Mouse (Mus musculus) intestine, postnatal 0 days (tissue): ENCODE results near the gene Ndufa10. TPM values are rescaled to one million over a fixed set of nuclear protein-coding genes. Genes with fewer than 3 reads are reported as not detected.

Source experiments
- ATAC-seq: fragments of 200-750 bp; cut with Nextera tagmentation; 2 replicates; pipeline ENCODE4 v1.8.0; 2017; ENCODE audit warnings: mild to moderate bottlenecking, moderate TSS enrichment, moderate library complexity
- H3K27ac ChIP-seq: fragments of 300-500 bp; sonication (generic); 2 replicates; pipeline ENCODE4 v1.5.1; 2014; ENCODE audit warnings: mild to moderate bottlenecking, low read depth, low read length, moderate library complexity
- H3K27me3 ChIP-seq: fragments of 300-500 bp; sonication (generic); replicated peaks from 2 replicates; pipeline ENCODE4 v1.6.1; 2014; ENCODE audit warnings: low read length, mixed read lengths; ENCODE audit not compliant: control insufficient read depth, insufficient read depth
- H3K36me3 ChIP-seq: fragments of 300-500 bp; sonication (generic); 2 replicates; pipeline ENCODE4 v1.6.1; 2014; ENCODE audit warnings: mild to moderate bottlenecking, moderate library complexity; ENCODE audit not compliant: control insufficient read depth, insufficient read depth
- H3K4me1 ChIP-seq: fragments of 300-500 bp; sonication (generic); replicated peaks from 2 replicates; pipeline ENCODE4 v1.6.1; 2014; ENCODE audit warnings: antibody characterized with exemption, low read length, mixed read lengths; ENCODE audit not compliant: control insufficient read depth, insufficient read depth
- H3K4me2 ChIP-seq: fragments of 300-500 bp; sonication (generic); replicated peaks from 2 replicates; pipeline ENCODE4 v1.6.1; 2014; ENCODE audit warnings: low read depth, mild to moderate bottlenecking, moderate library complexity
- H3K4me3 ChIP-seq: fragments of 300-500 bp; sonication (generic); 2 replicates; pipeline ENCODE4 v1.5.1; 2014; ENCODE audit warnings: low read depth, low read length
- H3K9ac ChIP-seq: fragments of 300-500 bp; sonication (generic); 2 replicates; pipeline ENCODE4 v1.6.1; 2014; ENCODE audit warnings: mild to moderate bottlenecking, low read depth, low read length
- H3K9me3 ChIP-seq: fragments of 300-500 bp; sonication (generic); 2 replicates; pipeline ENCODE4 v1.6.1; 2016; ENCODE audit warnings: mixed run types; ENCODE audit not compliant: control insufficient read depth
- CTCF ChIP-seq: sonication (generic); IDR thresholded peaks from 2 replicates; pipeline ENCODE4 v1.5.1; 2016; ENCODE audit warnings: low read depth, mild to moderate bottlenecking, control low read depth, antibody characterized with exemption, moderate library complexity
- WGBS: fragments of 180-500 bp; shearing (Covaris S2); extraction: QIAGEN DNeasy Blood & Tissue Kit; methylation state at CpG from one replicate; pipeline ENCODE4 v1.1.7; 2014; 5-methylcytosine and 5-hydroxymethylcytosine counted together
- microRNA-seq: library from miRNA; unstranded; fragments of <30 nt; microRNA quantifications from one replicate; pipeline ENCODE4, GENCODE M21; 2016
- polyA plus RNA-seq: library from polyadenylated mRNA; unstranded; fragments of >200 nt; fragmentation: Nextera tagmentation; extraction: Ambion mirVana; gene quantifications from 2 replicates; pipeline ENCODE4 v1.2.1, GENCODE M21; 2015

The Ndufa10 gene
- polyA plus RNA-seq, 1 experiment from 2014 or later = 280 TPM

DNA sequence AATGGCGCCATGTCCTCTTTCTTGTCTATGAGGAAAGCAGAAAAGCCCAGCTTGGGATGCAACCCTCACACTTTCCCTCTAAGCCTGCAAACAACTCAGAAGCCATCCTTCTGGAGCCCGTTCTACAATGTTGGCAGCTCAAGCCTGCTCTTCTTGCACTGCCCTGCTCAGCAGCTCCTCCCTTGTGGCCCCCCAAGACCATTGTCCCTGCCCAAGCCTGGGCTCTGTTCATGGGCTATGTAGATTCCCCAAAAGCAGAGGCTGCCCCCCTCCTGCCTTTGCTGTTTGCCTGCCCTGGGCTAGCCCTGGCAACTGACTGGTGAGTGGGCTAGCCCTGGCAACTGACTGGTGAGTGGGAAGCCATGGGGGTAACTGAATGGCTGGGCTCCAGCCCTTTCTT, 73.1 kb downstream of the Ndufa10 start:
- Histone ChIP-seq H3K27ac (no peak overlapping the region), H3K4me3 (no peak overlapping the region), H3K4me1 (no peaks in the 10 kb centered on the region), H3K9ac (no peak overlapping the region), H3K4me2 (no peak overlapping the region), H3K9me3 (no peaks in the 10 kb centered on the region), H3K27me3 (no peaks in the 10 kb centered on the region), H3K36me3 (no peaks in the 10 kb centered on the region)
- no peak for TF ChIP-seq CTCF
- no peak for ATAC-seq
- WGBS = 78% methylated on average over 2 of the region's 2 CpGs

- Histone ChIP-seq H3K36me3 (no peaks in the 10 kb centered on the region), H3K4me3 (no peak overlapping the region), H3K27me3 (no peaks in the 10 kb centered on the region), H3K4me2 (no peak overlapping the region), H3K27ac (no peak overlapping the region), H3K9ac (no peak overlapping the region), H3K9me3 (no peaks in the 10 kb centered on the region), H3K4me1 (no peaks in the 10 kb centered on the region)
- ATAC-seq = no peak
- no peak for TF ChIP-seq CTCF
- 37% methylated on average over 7 of the region's 7 CpGs for WGBS
Observed at GRCm38 (mm10) chr1:92398601-92399000, 75.1 kb downstream of the Ndufa10 start.

GRCm38 (mm10) chr1:92397511-92398051, 76.1 kb downstream of the Ndufa10 start:
- ATAC-seq = no peak
- 40% methylated on average over 12 of the region's 12 CpGs for WGBS

DNA sequence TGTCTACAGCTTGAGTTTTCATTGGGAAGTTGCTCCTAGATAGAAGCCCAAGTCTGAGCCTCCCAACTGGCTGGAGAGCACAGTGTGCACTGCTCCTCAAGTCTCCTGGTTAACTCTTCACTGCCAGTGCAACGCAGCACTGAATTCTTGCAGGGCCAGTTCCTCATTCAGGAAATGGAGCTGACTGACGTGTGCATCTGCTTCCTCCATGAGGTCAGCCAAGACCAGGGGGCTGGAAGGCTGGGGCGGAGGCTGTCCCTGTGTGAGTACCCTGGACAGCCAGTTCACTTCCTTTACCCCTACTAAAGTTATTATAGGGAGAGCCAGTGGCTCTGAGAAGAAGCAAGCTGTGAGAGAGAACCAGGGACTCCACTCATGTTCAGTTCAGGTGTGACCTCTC, 79.4 kb downstream of the Ndufa10 start:
- H3K4me2 ChIP-seq = no peak overlapping the region
- H3K4me3 ChIP-seq = no peak overlapping the region
- 75% methylated on average over 3 of the region's 3 CpGs for whole genome bisulfite sequencing
- H3K27me3 ChIP-seq = no peaks in the 10 kb centered on the region
- no peaks in the 10 kb centered on the region for H3K9me3 ChIP-seq
- no peaks in the 10 kb centered on the region for H3K4me1 ChIP-seq
- H3K36me3 ChIP-seq = no peaks in the 10 kb centered on the region
- ATAC-seq = no peak
- TF ChIP-seq CTCF = no peak
- no peak overlapping the region for H3K27ac ChIP-seq
- H3K9ac ChIP-seq = no peak overlapping the region

More at GRCm38 (mm10) chr1:92397511-92398051, 76.1 kb downstream of the Ndufa10 start:
- TF ChIP-seq CTCF = no peak
- Histone ChIP-seq H3K4me1 (no peaks in the 10 kb centered on the region), H3K4me2 (no peak overlapping the region), H3K9ac (no peak overlapping the region), H3K27ac (no peak overlapping the region), H3K9me3 (no peaks in the 10 kb centered on the region), H3K27me3 (no peaks in the 10 kb centered on the region), H3K4me3 (no peak overlapping the region), H3K36me3 (no peaks in the 10 kb centered on the region)

- no peak for ATAC-seq
- Histone ChIP-seq H3K27ac (no peak overlapping the region), H3K27me3 (no peaks in the 10 kb centered on the region), H3K9me3 (no peaks in the 10 kb centered on the region), H3K4me3 (no peak overlapping the region), H3K4me2 (no peak overlapping the region), H3K9ac (no peak overlapping the region), H3K36me3 (no peaks in the 10 kb centered on the region), H3K4me1 (no peaks in the 10 kb centered on the region)
- WGBS = 81% methylated on average over 6 of the region's 6 CpGs
- TF ChIP-seq CTCF = no peak
Observed at GRCm38 (mm10) chr1:92393166-92393565, 80.5 kb downstream of the Ndufa10 start.

Small RNA genes within 50 kb of the gene (microRNA-seq; reads per million reads assigned to microRNA genes)
- 1.6 reads per million for gene Mir6900

Other genes starting within 250 kb of the Ndufa10 start
- gene Olfr1416, start 11.3 kb upstream of the Ndufa10 start, polyA plus RNA-seq = not detected in 2 replicates
- not detected in 2 replicates for gene Olfr1415, start 22.2 kb upstream of the Ndufa10 start, polyA plus RNA-seq
- gene Olfr1414, start 44.8 kb upstream of the Ndufa10 start, polyA plus RNA-seq = not detected in 2 replicates
- not detected in 2 replicates for gene Olfr1413, start 97.5 kb upstream of the Ndufa10 start, polyA plus RNA-seq
- gene Olfr1412, start 111.9 kb upstream of the Ndufa10 start, polyA plus RNA-seq = not detected in 2 replicates
- not detected in 2 replicates for gene Olfr1411, start 120.6 kb upstream of the Ndufa10 start, polyA plus RNA-seq
- gene Olfr1410, start 131.9 kb upstream of the Ndufa10 start, polyA plus RNA-seq = not detected in 2 replicates
- gene Olfr12, start 143.9 kb upstream of the Ndufa10 start, polyA plus RNA-seq = not detected in 2 replicates
- gene Cops9, start 168.1 kb upstream of the Ndufa10 start, polyA plus RNA-seq = 415 and 419 TPM in 2 replicates
- not detected in 2 replicates for gene Otos, start 175.0 kb upstream of the Ndufa10 start, polyA plus RNA-seq